Mouse (Mus musculus): ENCODE measurements at regions not wholly inside any gene's neighbourhood (a gene's known extent, or its start where the extent isn't known, plus 50 kb on each side); places are given as distances from the start of the nearest gene placed in this dataset.

- H3K4me1 ChIP-seq (ENCODE audit: insufficient read depth, low read depth, low read length): no peaks in the 10 kb centered on the region
- DNase-seq (ENCODE audit: low spot score) (no peak), ATAC-seq (ENCODE audit: extremely low read depth, insufficient number of reproducible peaks, low FRiP score, poor library complexity, severe bottlenecking) (no peak)
- H3K4me3 ChIP-seq (ENCODE audit: low read depth, low read length): no peak overlapping the region
- TF ChIP-seq CTCF (IDR thresholded peaks at IDR 0.05; ENCODE audit: low read depth, low read length) (no peak), GATA1 (IDR thresholded peaks at IDR 0.05; ENCODE audit: borderline replicate concordance, low read length) (no peak), TAL1 (conservative IDR thresholded peaks at IDR 0.05; ENCODE audit: low read depth, low read length) (no peak), POLR2AphosphoS5 (IDR thresholded peaks at IDR 0.05; ENCODE audit: insufficient replicate concordance, low read depth, low read length) (no peak), GATA2 (IDR thresholded peaks at IDR 0.05; ENCODE audit: borderline replicate concordance, low read depth, low read length) (no peak)
- H3K9me3 ChIP-seq (replicated peaks): no peaks in the 10 kb centered on the region
- no peaks in the 10 kb centered on the region for H3K36me3 ChIP-seq (replicated peaks)
- H3K27me3 ChIP-seq (ENCODE audit: insufficient read depth, low read length): no peaks in the 10 kb centered on the region
These were observed 271.2 kb downstream of the Fgf10 start for GRCm38 (mm10) chr13:118940786-118941185.

GRCm38 (mm10) chr13:118966120-118966676 is 296.6 kb downstream of the Fgf10 start:
- DNase-seq (ENCODE audit: low spot score): no peak
- peak; percentile 96 for ATAC-seq (ENCODE audit: extremely low read depth, insufficient number of reproducible peaks, low FRiP score, poor library complexity, severe bottlenecking)
- Histone ChIP-seq H3K4me1 (ENCODE audit: insufficient read depth, low read depth, low read length) (peaks cover 7% of the 10 kb centered on the region), H3K36me3 (replicated peaks) (no peaks in the 10 kb centered on the region), H3K9me3 (replicated peaks) (no peaks in the 10 kb centered on the region), H3K27me3 (ENCODE audit: insufficient read depth, low read length) (no peaks in the 10 kb centered on the region), H3K4me3 (ENCODE audit: low read depth, low read length) (no peak overlapping the region)
- TF ChIP-seq TAL1 (conservative IDR thresholded peaks at IDR 0.05; ENCODE audit: low read depth, low read length): peak; percentile 55; the same call in 1 of the 2 replicates
- TF ChIP-seq POLR2AphosphoS5 (IDR thresholded peaks at IDR 0.05; ENCODE audit: insufficient replicate concordance, low read depth, low read length): no peak
- no peak for TF ChIP-seq CTCF (IDR thresholded peaks at IDR 0.05; ENCODE audit: low read depth, low read length)
- TF ChIP-seq GATA2 (IDR thresholded peaks at IDR 0.05; ENCODE audit: borderline replicate concordance, low read depth, low read length): no peak
- TF ChIP-seq GATA1 (IDR thresholded peaks at IDR 0.05; ENCODE audit: borderline replicate concordance, low read length): no peak

- H3K4me3 ChIP-seq (ENCODE audit: low read depth, low read length): no peak overlapping the region
- ATAC-seq (ENCODE audit: extremely low read depth, insufficient number of reproducible peaks, low FRiP score, poor library complexity, severe bottlenecking) (no peak), DNase-seq (ENCODE audit: low spot score) (no peak)
- no peak for TF ChIP-seq GATA2 (IDR thresholded peaks at IDR 0.05; ENCODE audit: borderline replicate concordance, low read depth, low read length)
- no peak for TF ChIP-seq CTCF (IDR thresholded peaks at IDR 0.05; ENCODE audit: low read depth, low read length)
- no peak for TF ChIP-seq POLR2AphosphoS5 (IDR thresholded peaks at IDR 0.05; ENCODE audit: insufficient replicate concordance, low read depth, low read length)
- TF ChIP-seq GATA1 (IDR thresholded peaks at IDR 0.05; ENCODE audit: borderline replicate concordance, low read length): no peak
- TF ChIP-seq TAL1 (conservative IDR thresholded peaks at IDR 0.05; ENCODE audit: low read depth, low read length): no peak
- no peaks in the 10 kb centered on the region for H3K9me3 ChIP-seq (replicated peaks)
- no peaks in the 10 kb centered on the region for H3K27me3 ChIP-seq (ENCODE audit: insufficient read depth, low read length)
- no peaks in the 10 kb centered on the region for H3K36me3 ChIP-seq (replicated peaks)
- peaks cover 7% of the 10 kb centered on the region for H3K4me1 ChIP-seq (ENCODE audit: insufficient read depth, low read depth, low read length)
These were observed 298.1 kb downstream of the Fgf10 start for GRCm38 (mm10) chr13:118967707-118968106.

GRCm38 (mm10) chr13:118975008-118975407 is 305.4 kb downstream of the Fgf10 start:
- DNase-seq (ENCODE audit: low spot score) (no peak), ATAC-seq (ENCODE audit: extremely low read depth, insufficient number of reproducible peaks, low FRiP score, poor library complexity, severe bottlenecking) (no peak)
- no peaks in the 10 kb centered on the region for H3K36me3 ChIP-seq (replicated peaks)
- TF ChIP-seq GATA1 (IDR thresholded peaks at IDR 0.05; ENCODE audit: borderline replicate concordance, low read length): no peak
- no peaks in the 10 kb centered on the region for H3K9me3 ChIP-seq (replicated peaks)
- H3K4me1 ChIP-seq (ENCODE audit: insufficient read depth, low read depth, low read length): no peaks in the 10 kb centered on the region
- no peak overlapping the region for H3K4me3 ChIP-seq (ENCODE audit: low read depth, low read length)
- H3K27me3 ChIP-seq (ENCODE audit: insufficient read depth, low read length): no peaks in the 10 kb centered on the region; the same call in 1 of the 2 replicates

GRCm38 (mm10) chr13:118975519-118975918 is 305.9 kb downstream of the Fgf10 start:
- no peaks in the 10 kb centered on the region; the same call in 1 of the 2 replicates for H3K27me3 ChIP-seq (ENCODE audit: insufficient read depth, low read length)
- TF ChIP-seq GATA1 (IDR thresholded peaks at IDR 0.05; ENCODE audit: borderline replicate concordance, low read length): no peak
- TF ChIP-seq CTCF (IDR thresholded peaks at IDR 0.05; ENCODE audit: low read depth, low read length): no peak
- no peak for TF ChIP-seq POLR2AphosphoS5 (IDR thresholded peaks at IDR 0.05; ENCODE audit: insufficient replicate concordance, low read depth, low read length)
- TF ChIP-seq GATA2 (IDR thresholded peaks at IDR 0.05; ENCODE audit: borderline replicate concordance, low read depth, low read length): no peak
- no peak for TF ChIP-seq TAL1 (conservative IDR thresholded peaks at IDR 0.05; ENCODE audit: low read depth, low read length)
- no peaks in the 10 kb centered on the region for H3K36me3 ChIP-seq (replicated peaks)
- H3K4me1 ChIP-seq (ENCODE audit: insufficient read depth, low read depth, low read length): no peaks in the 10 kb centered on the region
- no peak overlapping the region for H3K4me3 ChIP-seq (ENCODE audit: low read depth, low read length)
- H3K9me3 ChIP-seq (replicated peaks): no peaks in the 10 kb centered on the region
- no peak for DNase-seq (ENCODE audit: low spot score)
- ATAC-seq (ENCODE audit: extremely low read depth, insufficient number of reproducible peaks, low FRiP score, poor library complexity, severe bottlenecking): no peak

GRCm38 (mm10) chr13:118979505-118979904 is 309.9 kb downstream of the Fgf10 start:
- H3K27me3 ChIP-seq (ENCODE audit: insufficient read depth, low read length): no peaks in the 10 kb centered on the region; the same call in 1 of the 2 replicates
- H3K36me3 ChIP-seq (replicated peaks): no peaks in the 10 kb centered on the region
- H3K9me3 ChIP-seq (replicated peaks): no peaks in the 10 kb centered on the region
- DNase-seq (ENCODE audit: low spot score): no peak
- H3K4me1 ChIP-seq (ENCODE audit: insufficient read depth, low read depth, low read length): no peaks in the 10 kb centered on the region
- TF ChIP-seq CTCF (IDR thresholded peaks at IDR 0.05; ENCODE audit: low read depth, low read length) (no peak), TAL1 (conservative IDR thresholded peaks at IDR 0.05; ENCODE audit: low read depth, low read length) (no peak), GATA1 (IDR thresholded peaks at IDR 0.05; ENCODE audit: borderline replicate concordance, low read length) (no peak), POLR2AphosphoS5 (IDR thresholded peaks at IDR 0.05; ENCODE audit: insufficient replicate concordance, low read depth, low read length) (no peak), GATA2 (IDR thresholded peaks at IDR 0.05; ENCODE audit: borderline replicate concordance, low read depth, low read length) (no peak)
- no peak overlapping the region for H3K4me3 ChIP-seq (ENCODE audit: low read depth, low read length)
- ATAC-seq (ENCODE audit: extremely low read depth, insufficient number of reproducible peaks, low FRiP score, poor library complexity, severe bottlenecking): no peak
